Mouse (Mus musculus) testis, adult 2 months (tissue): ENCODE data around the gene Kctd14.

Experiments used
- CTCF ChIP-seq: fragments of 200-500 bp; IDR thresholded peaks from 2 replicates; pipeline ENCODE4 v1.5.1; 2012; ENCODE audit warnings: low read depth, mild to moderate bottlenecking, inconsistent platforms, low read length, moderate library complexity; ENCODE audit not compliant: control insufficient read depth, insufficient read depth, insufficient replicate concordance
- POLR2A ChIP-seq: fragments of 200-500 bp; IDR thresholded peaks from 2 replicates; pipeline ENCODE4 v1.6.1; 2012; ENCODE audit warnings: low read depth, mild to moderate bottlenecking, inconsistent platforms, low read length, moderate library complexity; ENCODE audit not compliant: control insufficient read depth

- TF ChIP-seq CTCF (no peak), POLR2A (no peak)
Measured at GRCm38 (mm10) chr7:97407145-97407544, 44.0 kb upstream of the Kctd14 start.
